In the genomic region with DNA sequence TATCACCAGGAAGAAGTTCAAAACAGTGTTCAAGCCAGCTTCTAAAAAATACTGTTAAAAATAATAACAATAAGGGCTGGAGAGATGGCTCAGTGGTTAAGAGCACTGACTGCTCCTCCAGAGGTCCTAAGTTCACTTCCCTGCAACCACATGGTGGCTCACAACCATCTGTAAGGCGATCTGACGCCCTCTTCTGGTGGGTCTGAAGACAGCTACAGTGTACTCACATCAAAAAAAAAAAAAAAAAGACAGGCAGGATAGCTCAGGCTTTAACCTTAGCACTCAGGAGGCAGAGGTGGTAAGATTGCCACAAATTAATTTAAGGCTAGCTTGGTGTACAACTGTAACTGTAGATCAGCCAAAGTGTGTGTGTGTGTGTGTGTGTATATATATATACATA, we compare ENCODE assay signal across 10 mouse cellular contexts. TPM values are rescaled to one million over a fixed set of nuclear protein-coding genes. Genes with fewer than 3 reads are reported as not detected.
DNase-seq lines count a peak whose midpoint lies in the region; ATAC-seq and TF ChIP-seq lines count a peak whose summit lies in the region.
"Had no signal": no experiment of that assay in that cellular context is flagged by ENCODE, and none has a peak within 500 bp of the region (broad histone marks: within the 10 kb centered on the region; RNA-seq: fewer than 3 reads in every experiment).

No protein-coding gene starts in this region.

- H3K27me3 ChIP-seq in kidney, embryonic 14.5 days (ENCODE audit: control insufficient read depth, insufficient read depth, low read length), result no peaks in the 10 kb centered on the region
- H3K27me3 ChIP-seq in E14TG2a.4 (ENCODE audit: insufficient read depth, low read length), result 0 out of 2 replicates have a peak, but pooled peaks cover 2% of the 10 kb centered on the region
- H3K27me3 ChIP-seq in hindbrain, embryonic 16.5 days (replicated peaks; ENCODE audit: control insufficient read depth, insufficient read depth, low read length), result no peaks in the 10 kb centered on the region
- H3K27me3 ChIP-seq: embryonic facial prominence, embryonic 15.5 days had no signal

- no peaks in the 10 kb centered on the region for H3K36me3 ChIP-seq in kidney, embryonic 14.5 days (ENCODE audit: control insufficient read depth, insufficient read depth, low read length)
- no peaks in the 10 kb centered on the region for H3K36me3 ChIP-seq in E14TG2a.4 (ENCODE audit: insufficient read depth, low read length)
- no peaks in the 10 kb centered on the region for H3K36me3 ChIP-seq in hindbrain, embryonic 16.5 days (ENCODE audit: control insufficient read depth, insufficient read depth, low read length)
- H3K36me3 ChIP-seq: embryonic facial prominence, embryonic 15.5 days had no signal

- no peak overlapping the region for H3K27ac ChIP-seq in kidney, embryonic 14.5 days (ENCODE audit: low read depth, low read length)
- H3K27ac ChIP-seq in hindbrain, embryonic 16.5 days (ENCODE audit: low read depth, low read length), result no peak overlapping the region
- H3K27ac ChIP-seq: embryonic facial prominence, embryonic 15.5 days; macrophage had no signal

- no peak overlapping the region for H3K4me2 ChIP-seq in kidney, embryonic 14.5 days (replicated peaks; ENCODE audit: low read depth, low read length)
- no peak overlapping the region for H3K4me2 ChIP-seq in hindbrain, embryonic 16.5 days (ENCODE audit: low read length)
- H3K4me2 ChIP-seq: embryonic facial prominence, embryonic 15.5 days had no signal

- intact Hi-C loops in left cerebral cortex, postnatal 36 days (cut with DNase I), result no loop called here

- 4% methylated on average over 2 of the region's 2 CpGs for WGBS in kidney, embryonic 14.5 days
- 0% methylated on average over 2 of the region's 2 CpGs for WGBS in hindbrain, embryonic 16.5 days

- peak; percentile 27; the same call in 1 of the 2 replicates for TF ChIP-seq CTCF in E14TG2a.4 (conservative IDR thresholded peaks at IDR 0.05; ENCODE audit: low read length)

- DNase-seq in kidney, adult 18-20 months, result peak; percentile 27
- DNase-seq in brain, adult 2 months (ENCODE audit: low read depth, low spot score), result peak; percentile 69
- peak; percentile 48 for DNase-seq in lung, postnatal 14 days
- DNase-seq in thymus, postnatal 4 days, result peak; percentile 76
- DNase-seq in left cerebral cortex, postnatal 36 days (ENCODE audit: low spot score in 2 of 2), result no peak

- H3K4me1 ChIP-seq in kidney, embryonic 14.5 days (ENCODE audit: control insufficient read depth, insufficient read depth, low read length), result peaks cover 5% of the 10 kb centered on the region; the same call in 1 of the 2 replicates
- peaks cover 27% of the 10 kb centered on the region for H3K4me1 ChIP-seq in E14TG2a.4 (replicated peaks; ENCODE audit: low read depth, low read length)
- peaks cover 16% of the 10 kb centered on the region for H3K4me1 ChIP-seq in hindbrain, embryonic 16.5 days (ENCODE audit: control insufficient read depth, insufficient read depth, low read depth, low read length)

- no peaks in the 10 kb centered on the region for H3K9me3 ChIP-seq in kidney, embryonic 14.5 days (ENCODE audit: control insufficient read depth, low read length)
- H3K9me3 ChIP-seq in E14TG2a.4 (ENCODE audit: low read length), result peaks cover 4% of the 10 kb centered on the region; the same call in 1 of the 2 replicates
- H3K9me3 ChIP-seq in hindbrain, embryonic 16.5 days (ENCODE audit: control insufficient read depth, low read length), result no peaks in the 10 kb centered on the region
- H3K9me3 ChIP-seq: embryonic facial prominence, embryonic 15.5 days had no signal

- H3K9ac ChIP-seq in kidney, embryonic 14.5 days (ENCODE audit: low read depth, low read length), result no peak overlapping the region
- no peak overlapping the region for H3K9ac ChIP-seq in hindbrain, embryonic 16.5 days (ENCODE audit: low read depth, low read length)
- H3K9ac ChIP-seq: embryonic facial prominence, embryonic 15.5 days had no signal

- no peak for ATAC-seq in kidney, embryonic 14.5 days (ENCODE audit: low FRiP score, low TSS enrichment)
- ATAC-seq in hindbrain, embryonic 16.5 days, result no peak

- H3K4me3 ChIP-seq in kidney, embryonic 14.5 days (ENCODE audit: low read length), result no peak overlapping the region
- no peak overlapping the region for H3K4me3 ChIP-seq in E14TG2a.4 (replicated peaks; ENCODE audit: low read length)
- H3K4me3 ChIP-seq in hindbrain, embryonic 16.5 days (ENCODE audit: low read length), result no peak overlapping the region
- H3K4me3 ChIP-seq: embryonic facial prominence, embryonic 15.5 days had no signal

RNA-seq across cellular contexts. Expression of gene Gm20503, which starts 2.4 kb away (rescaled TPM):
- 10.8 and 14.6 TPM in 2 replicates for polyA plus RNA-seq in kidney, embryonic 14.5 days (2014; fragmentation: Nextera tagmentation; extraction: Ambion mirVana)
- 1 to 10 TPM; 2.1 to 3.3 TPM for total RNA-seq in left cerebral cortex, postnatal 36 days (2021)
- 7.2 and 8.4 TPM in 2 replicates for polyA plus RNA-seq in hindbrain, embryonic 16.5 days (2015; fragmentation: Nextera tagmentation; extraction: Ambion mirVana)
- polyA plus RNA-seq: macrophage had no signal

RNA-seq across cellular contexts. Expression of gene Dnajc25, which starts 5.8 kb away (rescaled TPM):
- 12.5 and 14.0 TPM in 2 replicates for polyA plus RNA-seq in kidney, embryonic 14.5 days (2014; fragmentation: Nextera tagmentation; extraction: Ambion mirVana)
- 1 to 10 TPM; 5.7 to 6.1 TPM for total RNA-seq in left cerebral cortex, postnatal 36 days (2021)
- 5.7 and 5.8 TPM in 2 replicates for polyA plus RNA-seq in hindbrain, embryonic 16.5 days (2015; fragmentation: Nextera tagmentation; extraction: Ambion mirVana)

RNA-seq across cellular contexts. Expression of gene Ptgr1, which starts 13.7 kb away (rescaled TPM):
- 25.3 and 29.2 TPM in 2 replicates for polyA plus RNA-seq in kidney, embryonic 14.5 days (2014; fragmentation: Nextera tagmentation; extraction: Ambion mirVana)
- 1 to 10 TPM; 1.5 TPM for total RNA-seq in left cerebral cortex, postnatal 36 days (2021)
- polyA plus RNA-seq in hindbrain, embryonic 16.5 days (2015; fragmentation: Nextera tagmentation; extraction: Ambion mirVana), result 5.6 and 6.5 TPM in 2 replicates

RNA-seq across cellular contexts. Expression of gene Gng10, which starts 34.3 kb away (rescaled TPM):
- polyA plus RNA-seq in kidney, embryonic 14.5 days (2014; fragmentation: Nextera tagmentation; extraction: Ambion mirVana), result 113 and 148 TPM in 2 replicates
- 10 to 100 TPM; 66.3 to 72.7 TPM for total RNA-seq in left cerebral cortex, postnatal 36 days (2021)
- polyA plus RNA-seq in hindbrain, embryonic 16.5 days (2015; fragmentation: Nextera tagmentation; extraction: Ambion mirVana), result 178 and 197 TPM in 2 replicates

RNA-seq across cellular contexts. Expression of gene Zkscan16, which starts 57.2 kb away (rescaled TPM):
- polyA plus RNA-seq in kidney, embryonic 14.5 days (2014; fragmentation: Nextera tagmentation; extraction: Ambion mirVana), result 0.54 and 1.2 TPM in 2 replicates
- total RNA-seq in left cerebral cortex, postnatal 36 days (2021), result 10 to 100 TPM; 49.5 to 49.8 TPM
- polyA plus RNA-seq in hindbrain, embryonic 16.5 days (2015; fragmentation: Nextera tagmentation; extraction: Ambion mirVana), result 2.0 and 2.7 TPM in 2 replicates
- polyA plus RNA-seq: macrophage had no signal

Comparison
In these comparisons a context has a peak if more than half of its experiments do, and no peak if none do; other contexts are left out.
1. DNase-seq: peak in kidney, adult 18-20 months (single experiment), brain, adult 2 months (single experiment), lung, postnatal 14 days (single experiment) and thymus, postnatal 4 days (single experiment); none in left cerebral cortex, postnatal 36 days (0 of 2).